Mouse (Mus musculus): Measurements from ENCODE around the gene Gm4450.
"Not testable (repeated sequence)": the region's sequence is repeated elsewhere in the genome, so short reads cannot be mapped to it uniquely, and the experiment has no call there.

DNA sequence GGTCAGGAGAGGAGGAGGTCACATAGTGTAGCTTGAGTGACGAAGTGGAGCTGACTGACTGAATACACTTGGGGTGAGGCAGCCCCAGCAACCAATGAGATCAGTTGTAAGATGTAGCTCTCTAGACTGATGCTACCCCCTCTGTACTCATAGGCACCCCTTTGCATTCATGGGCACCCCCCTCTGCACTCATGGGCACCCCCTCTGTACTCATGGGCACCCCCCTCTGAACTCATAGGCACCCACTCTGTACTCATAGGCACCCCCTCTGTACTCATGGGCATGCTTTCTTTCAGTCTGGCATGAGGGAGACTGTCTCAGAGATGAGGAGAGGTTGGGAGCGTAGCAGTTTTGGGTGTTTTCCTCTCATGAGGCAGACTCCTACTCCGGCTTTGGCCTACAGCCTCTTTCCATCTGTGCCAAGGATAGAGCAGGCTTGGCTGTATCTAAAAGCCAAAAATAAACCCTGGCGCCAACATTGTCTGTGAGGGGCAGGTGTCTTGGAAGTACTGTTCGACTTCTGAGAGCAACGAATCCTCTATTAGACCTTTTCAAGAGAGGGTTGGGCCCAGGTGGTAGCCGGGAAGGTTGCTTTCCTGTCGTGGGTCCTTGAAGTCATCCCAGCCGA, 52.5 kb downstream of the Gm4450 start:
- TF ChIP-seq MYOG (IDR thresholded peaks at IDR 0.05; ENCODE audit: control insufficient read depth in 1 of 3, insufficient read depth in 1 of 3, insufficient read length in 2 of 3, low read depth in 2 of 3); POLR2A (IDR thresholded peaks at IDR 0.05; ENCODE audit: insufficient read length, low read depth); CEBPB (IDR thresholded peaks at IDR 0.05; ENCODE audit: insufficient read depth, poor library complexity, severe bottlenecking); USF1 (IDR thresholded peaks at IDR 0.05; ENCODE audit: low read depth); MAX (IDR thresholded peaks at IDR 0.05; ENCODE audit: low read depth); TCF12 (IDR thresholded peaks at IDR 0.05; ENCODE audit: insufficient read depth, poor library complexity, severe bottlenecking); E2F4 (IDR thresholded peaks at IDR 0.05; ENCODE audit: insufficient read depth): not testable (repeated sequence)
